Mouse (Mus musculus): Measurements from ENCODE around the gene Rassf4.
"Not testable (repeated sequence)": the region's sequence is repeated elsewhere in the genome, so short reads cannot be mapped to it uniquely, and the experiment has no call there.

The Rassf4 gene

GRCm38 (mm10) chr6:116638871-116639270 lies 34.9 kb downstream of the Rassf4 start:
- no peak for DNase-seq (ENCODE audit: inconsistent age in 2 of 2, low spot score in 1 of 2)

GRCm38 (mm10) chr6:116637496-116637895 lies 36.3 kb downstream of the Rassf4 start:
- DNase-seq (ENCODE audit: inconsistent age in 2 of 2, low spot score in 1 of 2): peak in 1 of 2 experiments; percentile 56

DNA sequence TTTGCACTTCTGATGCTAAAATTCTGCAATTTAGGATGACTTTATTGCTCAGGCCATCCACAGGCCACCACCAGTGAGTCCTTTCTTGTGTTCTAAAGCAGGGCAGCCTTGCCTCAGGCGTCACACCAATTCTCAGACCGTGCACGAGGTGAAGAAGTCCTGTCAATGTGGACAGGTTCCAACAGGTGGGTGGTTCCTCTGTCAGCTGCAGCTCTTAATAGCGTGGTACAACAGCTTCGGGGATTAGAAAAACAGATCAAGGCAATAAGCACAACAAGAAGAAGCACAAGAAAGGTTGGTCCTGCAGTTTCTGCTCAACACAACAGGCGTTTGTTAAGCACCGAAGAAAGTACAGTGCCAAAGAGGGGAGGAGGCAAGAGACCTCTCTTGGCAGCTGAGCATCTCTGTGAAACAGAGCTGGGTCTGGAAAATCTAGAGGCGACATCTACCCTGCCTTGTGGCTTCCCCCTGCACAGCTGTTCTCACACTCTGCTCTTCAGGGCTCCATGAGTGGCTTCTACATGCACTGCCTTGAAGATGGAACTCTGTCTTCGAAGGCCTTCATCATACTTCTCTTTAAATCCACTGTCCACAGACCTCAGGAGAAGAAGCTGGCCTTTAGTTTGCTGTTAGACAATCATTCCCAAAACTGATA lies 37.0 kb downstream of the Rassf4 start:
- DNase-seq (ENCODE audit: inconsistent age in 2 of 2, low spot score in 1 of 2): no peak

GRCm38 (mm10) chr6:116635251-116636180 lies 38.2 kb downstream of the Rassf4 start:
- peak; percentile 61 to 83 for DNase-seq (ENCODE audit: inconsistent age in 2 of 2, low spot score in 1 of 2)

DNA sequence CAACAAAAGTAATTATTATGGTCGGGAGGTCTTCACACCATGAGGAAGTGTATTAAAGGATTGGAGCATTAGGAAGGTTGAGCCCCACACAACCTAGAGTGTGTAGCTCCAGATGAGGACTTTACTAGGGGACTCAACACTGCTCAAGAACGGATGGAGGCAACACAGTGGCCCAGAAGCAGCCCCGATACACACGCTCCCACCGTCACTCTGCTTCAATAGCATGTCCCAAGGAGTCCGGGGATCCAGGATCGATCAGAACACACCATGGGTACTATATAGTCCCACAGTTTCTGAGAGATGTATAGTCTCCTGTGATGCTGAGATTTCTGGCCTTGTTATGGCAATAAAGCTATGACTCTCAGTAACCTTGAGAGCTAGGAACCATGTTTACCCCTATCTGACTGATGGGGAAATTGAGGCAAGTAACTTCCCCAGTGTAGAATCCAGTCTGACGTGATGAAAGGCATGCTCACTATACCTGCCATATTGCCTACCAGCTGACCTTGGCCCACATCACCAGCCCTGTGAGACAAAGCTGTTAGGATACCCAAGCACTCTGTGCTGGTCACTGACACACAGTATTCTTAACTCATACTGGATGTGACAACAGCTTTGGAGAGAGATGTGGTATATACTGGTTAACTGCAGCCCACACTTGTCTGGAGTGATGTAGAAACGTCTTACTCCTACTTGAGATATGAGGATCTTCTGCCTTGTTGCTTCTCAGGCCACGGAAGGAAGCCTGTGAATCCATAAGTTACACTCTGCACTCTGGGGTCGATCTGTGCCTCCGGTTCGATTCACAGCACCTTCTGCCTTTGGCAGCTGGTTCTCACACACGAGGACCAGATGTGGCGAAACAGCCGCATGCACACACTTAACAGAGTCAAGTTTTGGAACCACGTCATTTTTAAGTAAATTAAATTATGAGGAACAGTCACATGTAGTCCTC lies 39.7 kb downstream of the Rassf4 start:
- DNase-seq (ENCODE audit: inconsistent age in 2 of 2, low spot score in 1 of 2): no peak

GRCm38 (mm10) chr6:116632129-116632528 lies 41.6 kb downstream of the Rassf4 start:
- DNase-seq (ENCODE audit: inconsistent age in 2 of 2, low spot score in 1 of 2): peak; percentile 67 to 91

GRCm38 (mm10) chr6:116629766-116630165 lies 44.0 kb downstream of the Rassf4 start:
- no peak for DNase-seq (ENCODE audit: inconsistent age in 2 of 2, low spot score in 1 of 2)

GRCm38 (mm10) chr6:116628539-116629171 lies 45.1 kb downstream of the Rassf4 start, which contains the start of gene Zfp422:
Gene Zfp422 (minus strand): TSS chr6:116628999.
- peak; percentile 67 to 91 for DNase-seq (ENCODE audit: inconsistent age in 2 of 2, low spot score in 1 of 2)

GRCm38 (mm10) chr6:116628095-116628494 lies 45.7 kb downstream of the Rassf4 start:
- no peak for DNase-seq (ENCODE audit: inconsistent age in 2 of 2, low spot score in 1 of 2)

DNA sequence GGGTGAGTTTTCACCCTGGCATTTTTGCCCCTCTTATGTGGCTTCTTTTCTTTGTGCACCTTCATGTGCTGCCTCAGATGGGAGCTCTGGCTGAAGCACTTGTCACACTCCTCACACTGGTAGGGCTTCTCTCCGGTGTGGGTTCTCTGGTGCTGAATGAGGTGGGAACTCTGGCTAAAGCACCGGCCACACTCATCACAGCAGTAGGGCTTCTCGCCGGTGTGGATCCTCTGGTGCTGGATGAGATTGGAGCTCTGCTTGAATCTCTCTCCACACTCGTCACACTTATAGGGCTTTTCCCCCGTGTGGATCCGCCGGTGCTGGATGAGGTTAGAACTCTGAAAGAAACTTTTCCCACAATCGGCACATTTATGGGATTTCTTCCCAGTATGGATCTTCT lies 47.3 kb downstream of the Rassf4 start:
- peak in 1 of 2 experiments; percentile 24 for DNase-seq (ENCODE audit: inconsistent age in 2 of 2, low spot score in 1 of 2)

- no peak for DNase-seq (ENCODE audit: inconsistent age in 2 of 2, low spot score in 1 of 2)
Observed at GRCm38 (mm10) chr6:116621318-116622023, 52.3 kb downstream of the Rassf4 start.

DNA sequence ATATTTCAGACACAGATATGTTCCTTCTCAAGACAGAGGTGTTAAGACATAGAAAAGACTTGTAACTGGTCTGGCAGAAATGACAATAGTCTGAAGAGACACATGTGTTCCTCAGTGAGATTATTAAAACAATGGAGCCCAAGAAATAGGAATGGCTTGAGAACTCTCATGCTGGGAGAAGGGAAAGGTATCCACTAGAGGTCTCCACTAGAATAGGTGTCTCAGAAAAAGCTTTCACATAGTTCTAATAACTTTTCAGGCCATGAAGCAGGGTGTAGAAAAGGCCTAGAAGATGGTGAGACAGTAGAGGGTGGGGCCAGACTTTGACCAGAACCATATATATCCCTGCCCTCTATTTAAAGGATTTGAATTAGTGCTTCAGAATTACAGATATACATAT lies 55.7 kb downstream of the Rassf4 start:
- DNase-seq (ENCODE audit: inconsistent age in 2 of 2, low spot score in 1 of 2): no peak

DNA sequence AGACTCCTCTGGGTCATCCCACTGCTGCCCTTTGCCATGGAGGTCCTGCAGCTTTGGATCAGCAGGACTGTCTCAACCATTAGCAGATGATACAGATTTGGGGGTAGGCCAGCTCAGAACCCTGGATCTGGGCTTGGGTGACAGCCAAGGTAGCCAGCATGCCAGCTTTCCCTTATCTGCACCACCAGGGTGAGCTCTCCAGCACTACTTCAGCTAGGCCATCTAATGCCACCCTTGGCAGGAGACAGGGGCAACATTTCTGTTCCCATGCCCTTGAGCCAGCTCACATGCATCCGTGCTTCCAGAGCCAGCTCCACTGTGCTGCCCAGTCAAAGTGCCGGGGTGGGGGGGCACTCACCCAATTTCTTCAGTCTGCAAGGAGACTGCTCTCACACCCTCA lies 58.0 kb downstream of the Rassf4 start:
- DNase-seq (ENCODE audit: inconsistent age in 2 of 2, low spot score in 1 of 2): no peak

- no peak for DNase-seq (ENCODE audit: inconsistent age in 2 of 2, low spot score in 1 of 2)
Observed at GRCm38 (mm10) chr6:116607230-116607629, 66.5 kb downstream of the Rassf4 start.

DNA sequence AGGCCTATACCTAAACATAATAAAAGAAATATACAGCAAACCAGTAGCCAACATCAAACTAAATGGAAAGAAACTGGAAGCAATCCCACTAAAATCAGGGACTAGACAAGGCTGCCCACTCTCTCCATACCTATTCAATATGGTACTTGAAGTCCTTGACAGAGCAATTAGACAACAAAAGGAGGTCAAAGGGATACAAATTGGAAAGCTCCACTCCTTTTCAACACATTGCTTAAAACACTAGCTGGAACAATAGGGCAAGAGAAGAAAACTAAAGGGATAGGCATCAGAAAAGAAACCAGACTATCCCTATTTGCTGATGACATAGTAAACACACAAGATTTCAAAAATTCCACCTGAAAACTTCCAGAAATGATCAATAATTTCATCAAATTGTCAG lies 72.8 kb downstream of the Rassf4 start:
- DNase-seq (ENCODE audit: inconsistent age in 2 of 2, low spot score in 1 of 2): not testable (repeated sequence)

DNA sequence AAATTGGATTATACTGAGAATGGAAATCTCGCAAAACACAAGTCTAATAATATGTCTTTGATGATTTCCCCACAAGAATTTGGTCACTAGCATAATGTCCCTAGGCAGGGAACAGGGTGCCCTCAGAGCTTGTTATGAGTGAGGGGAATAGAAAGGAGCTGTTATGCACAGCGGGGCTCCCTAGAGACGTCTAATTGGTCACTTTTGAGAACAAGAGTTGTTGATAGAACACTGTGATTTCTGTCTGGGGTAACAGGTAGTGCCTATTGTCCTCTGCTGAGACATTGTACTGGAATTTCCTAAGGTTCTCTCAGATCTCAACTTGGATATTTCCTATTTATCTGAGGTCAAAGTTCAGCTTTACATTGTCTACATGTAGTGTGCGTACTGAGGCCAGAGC lies 89.7 kb downstream of the Rassf4 start, which contains the start of gene Olfr215:
TSS of gene Olfr215 (minus strand) at position 101 of the 400 bp plus-strand sequence.
- no peak for DNase-seq (ENCODE audit: inconsistent age in 2 of 2, low spot score in 1 of 2)
